Mouse (Mus musculus) frontal cortex, postnatal 14 days (tissue): ENCODE data around the gene Olfr786.

Experiments
- DNase-seq, 2 experiments: peaks; one replicate each; pipeline ENCODE4 v3.0.0; 2022; ENCODE audit warnings: low spot score in 2 of 2

Gene Olfr786

DNA sequence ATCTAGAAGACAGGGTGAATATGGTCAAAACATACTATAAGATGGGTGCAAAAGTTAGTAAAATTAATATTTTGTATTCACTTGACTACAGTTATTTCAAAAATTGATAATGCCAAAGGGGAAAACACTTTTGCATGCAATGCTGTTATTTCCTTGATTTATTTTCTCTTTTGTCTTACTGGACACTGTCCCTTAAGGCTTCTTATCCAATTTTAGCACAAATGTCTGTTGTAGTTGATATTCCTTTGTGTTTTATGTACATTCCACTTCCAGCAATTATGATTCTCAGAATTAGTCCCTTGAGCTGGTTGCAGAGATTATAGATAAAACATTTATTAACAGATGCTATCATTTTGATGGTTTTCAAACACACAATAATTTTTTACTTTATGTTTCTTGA lies at the start of gene Olfr786:
Olfr786 (plus strand) TSS at position 301 of the 400 bp plus-strand sequence.
- DNase-seq: no peak

DNA sequence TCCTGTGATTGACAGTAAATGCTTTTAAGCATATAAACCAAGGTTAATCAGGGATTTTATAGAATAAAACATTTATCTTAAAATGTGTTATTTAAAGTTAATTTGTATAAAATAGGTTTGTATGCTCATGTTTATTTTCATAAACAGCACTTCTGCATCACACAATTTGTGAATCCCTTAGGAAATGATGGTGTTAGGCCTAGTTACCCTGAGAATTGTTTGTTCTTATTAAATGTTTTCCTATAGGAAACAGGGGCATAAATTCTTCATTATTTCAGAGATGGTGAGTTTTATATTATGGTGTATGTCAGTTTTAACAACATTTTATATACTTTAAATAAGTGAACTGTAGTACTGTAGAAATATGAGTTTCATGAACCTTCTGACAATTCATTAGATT lies 43.3 kb upstream of the Olfr786 start, which contains the start of gene Olfr784:
Olfr784 (plus strand) TSS at position 301 of the 400 bp plus-strand sequence.
- no peak for DNase-seq

DNA sequence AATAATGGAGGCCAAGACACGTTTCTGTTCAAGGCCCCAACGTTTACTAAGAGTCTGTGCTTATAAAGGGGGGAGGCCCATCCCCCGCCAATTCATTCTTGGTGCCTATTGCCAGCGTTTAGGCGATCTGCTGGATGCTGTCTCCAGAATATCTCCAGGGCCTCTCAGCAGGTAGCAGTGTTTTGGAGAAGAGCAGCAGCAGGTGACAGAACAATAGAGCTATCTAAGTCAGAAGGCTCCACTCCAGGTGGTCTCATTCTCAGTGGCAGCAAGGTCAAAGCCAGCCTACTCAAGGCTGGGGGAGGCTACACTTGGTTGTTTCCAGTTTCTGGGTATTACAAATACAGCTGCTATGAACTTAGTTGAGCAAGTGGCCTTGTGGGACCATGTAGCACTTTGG lies 26.2 kb upstream of the Olfr786 start:
- no peak for DNase-seq

DNA sequence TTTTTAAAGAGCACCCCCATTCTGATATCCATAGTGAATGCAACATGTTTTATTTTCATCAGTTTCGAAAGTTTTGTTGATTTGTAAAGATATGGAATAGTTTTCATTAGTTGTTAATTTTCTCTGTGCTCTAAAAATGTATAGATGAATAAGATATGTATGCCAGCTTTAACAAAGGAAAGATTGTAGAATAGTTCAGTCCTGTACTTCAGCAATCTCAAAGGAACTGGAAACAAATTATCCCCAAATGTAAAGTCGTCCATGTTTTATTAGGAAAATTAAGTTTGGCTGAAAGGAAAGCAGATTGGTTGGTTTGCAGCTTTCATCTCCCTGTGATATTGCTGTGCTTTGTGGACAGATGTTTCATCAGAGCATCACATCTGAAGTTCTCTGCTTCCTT lies 22.0 kb upstream of the Olfr786 start, which contains the start of gene Olfr785:
Olfr785 (plus strand) TSS at position 301 of the 400 bp plus-strand sequence.
- DNase-seq: no peak

DNA sequence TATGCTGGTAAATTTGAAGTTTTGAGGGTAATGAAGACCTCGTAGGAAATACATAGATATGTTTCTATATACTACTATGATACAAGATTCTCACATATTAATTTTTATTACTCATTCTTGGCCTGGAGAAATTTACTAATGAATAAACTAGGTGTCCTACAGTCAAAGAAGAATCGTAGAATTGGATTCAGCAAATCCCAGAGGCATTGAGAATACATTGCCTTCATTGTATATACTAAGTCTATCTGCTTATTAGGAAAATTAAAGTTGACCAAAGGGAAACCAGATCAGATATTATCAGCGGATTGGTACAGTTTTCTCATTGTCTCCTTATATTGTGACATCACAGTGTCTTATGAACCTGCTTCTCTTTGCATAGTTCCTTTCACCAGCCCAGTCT lies 34.5 kb downstream of the Olfr786 start, which contains the start of gene Olfr787:
Olfr787 (plus strand) TSS at position 301 of the 400 bp plus-strand sequence.
- no peak for DNase-seq

DNA sequence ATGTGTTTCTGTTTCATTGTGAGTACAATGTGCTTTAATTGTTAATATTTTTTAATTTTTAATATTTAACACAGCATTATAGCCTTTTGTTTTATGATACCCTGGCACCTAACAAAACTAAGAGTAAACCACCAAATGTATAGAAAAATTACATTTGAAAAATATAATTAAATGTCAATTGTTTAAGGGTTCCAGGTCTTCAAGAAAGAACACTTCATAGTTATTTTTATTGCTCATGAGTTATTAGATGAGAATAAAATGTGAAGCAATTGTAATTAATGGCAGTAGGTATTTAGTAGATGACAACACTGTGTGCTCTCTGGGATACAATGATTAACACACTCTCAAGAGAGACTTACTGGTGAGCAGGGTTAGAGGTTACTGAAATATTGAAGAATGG lies 43.6 kb downstream of the Olfr786 start, which contains the start of gene Olfr788:
Olfr788 (plus strand) TSS at position 301 of the 400 bp plus-strand sequence.
- no peak for DNase-seq

DNA sequence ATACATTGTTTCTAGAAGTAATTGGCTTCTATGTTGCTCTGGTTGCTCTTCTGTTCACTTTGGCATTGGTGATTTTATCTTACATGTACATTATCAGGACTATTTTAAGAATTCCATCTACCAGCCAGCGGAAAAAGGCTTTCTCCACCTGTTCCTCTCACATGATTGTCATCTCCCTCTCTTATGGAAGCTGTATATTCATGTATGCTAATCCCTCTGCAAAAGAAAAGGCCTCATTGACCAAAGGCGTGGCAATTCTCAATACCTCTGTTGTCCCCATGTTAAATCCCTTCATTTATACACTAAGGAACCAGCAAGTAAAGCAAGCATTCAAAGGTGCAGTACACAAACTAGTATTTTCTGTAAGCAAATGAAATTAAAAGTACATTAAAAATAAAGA lies 46.1 kb downstream of the Olfr786 start:
- no peak for DNase-seq

DNA sequence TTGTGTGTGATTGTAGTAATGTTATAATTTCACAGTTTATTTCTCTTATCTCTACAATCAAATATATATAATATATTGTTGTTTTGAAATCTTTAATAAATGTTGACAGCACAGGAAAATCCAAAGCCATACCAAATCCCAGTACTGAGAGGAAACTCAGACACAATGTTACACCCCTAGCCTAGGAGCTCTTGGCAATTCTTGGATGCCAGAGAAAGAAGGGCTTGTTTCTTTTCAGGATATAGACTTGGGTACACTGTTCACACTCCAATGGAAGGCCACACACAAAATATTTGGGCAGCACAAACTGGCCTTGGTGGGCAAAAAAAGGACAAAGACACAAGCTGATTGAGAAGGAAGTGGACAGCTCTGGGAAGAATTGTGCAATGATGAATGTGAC lies 46.6 kb downstream of the Olfr786 start:
- no peak for DNase-seq

DNA sequence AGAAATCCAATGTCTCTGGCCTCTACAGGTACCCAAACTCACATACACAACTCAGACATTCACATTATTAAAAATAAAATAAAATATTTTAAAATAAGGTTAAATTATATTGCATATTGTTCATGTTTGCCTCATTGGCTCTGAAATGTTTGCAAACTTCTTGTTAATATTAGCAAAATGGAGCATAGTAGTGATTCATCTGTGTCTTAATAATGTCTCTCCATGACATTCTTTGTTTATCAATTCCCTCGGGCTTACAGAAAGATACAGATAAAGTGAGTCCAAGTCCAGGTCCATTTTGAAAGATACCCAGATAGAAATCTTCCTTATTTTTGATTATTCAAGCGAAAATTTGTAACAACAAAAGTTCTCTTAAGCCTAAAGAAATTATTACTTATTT lies 57.3 kb downstream of the Olfr786 start, which contains the start of gene Olfr789:
Olfr789 (plus strand) TSS at position 301 of the 400 bp plus-strand sequence.
- DNase-seq: no peak
